Mouse (Mus musculus) limb, embryonic 15.5 days (tissue): ENCODE results near the gene Tbc1d2b. TPM values are rescaled to one million over a fixed set of nuclear protein-coding genes. Genes with fewer than 3 reads are reported as not detected.

Experiments used
- ATAC-seq: fragments of 200-750 bp; cut with Nextera tagmentation; 2 replicates; pipeline ENCODE4 v1.8.0; 2017; ENCODE audit warnings: low read depth, moderate TSS enrichment; ENCODE audit not compliant: insufficient number of reproducible peaks, low FRiP score, low TSS enrichment
- H3K27ac ChIP-seq: fragments of 300-500 bp; sonication (generic); 2 replicates; pipeline ENCODE4 v1.5.1; 2015; ENCODE audit warnings: moderate library complexity, mild to moderate bottlenecking, inconsistent platforms
- H3K27me3 ChIP-seq: fragments of 300-500 bp; sonication (generic); 2 replicates; pipeline ENCODE4 v1.6.1; 2015; ENCODE audit warnings: inconsistent platforms
- H3K36me3 ChIP-seq: fragments of 300-500 bp; sonication (generic); 2 replicates; pipeline ENCODE4 v1.6.1; 2015; ENCODE audit warnings: inconsistent platforms
- H3K4me1 ChIP-seq: fragments of 300-500 bp; sonication (generic); 2 replicates; pipeline ENCODE4 v1.6.1; 2015; ENCODE audit warnings: inconsistent platforms
- H3K4me2 ChIP-seq: fragments of 300-500 bp; sonication (generic); 2 replicates; pipeline ENCODE4 v1.6.1; 2015; ENCODE audit warnings: mild to moderate bottlenecking, inconsistent platforms
- H3K4me3 ChIP-seq: fragments of 300-500 bp; sonication (generic); 2 replicates; pipeline ENCODE4 v1.5.1; 2015; ENCODE audit warnings: mild to moderate bottlenecking, inconsistent platforms
- H3K9ac ChIP-seq: fragments of 300-500 bp; sonication (generic); 2 replicates; pipeline ENCODE4 v1.6.1; 2015; ENCODE audit warnings: inconsistent platforms
- H3K9me3 ChIP-seq: fragments of 300-500 bp; sonication (generic); 2 replicates; pipeline ENCODE4 v1.6.1; 2016; ENCODE audit warnings: inconsistent platforms
- WGBS: fragments of 180-500 bp; shearing (Covaris S2); methylation state at CpG from one replicate; pipeline ENCODE4 v1.1.7; 2015; 5-methylcytosine and 5-hydroxymethylcytosine counted together
- polyA plus RNA-seq: library from polyadenylated mRNA; unstranded; fragments of >200 nt; fragmentation: Nextera tagmentation; extraction: Ambion mirVana; gene quantifications from 2 replicates; pipeline ENCODE4 v1.2.1, GENCODE M21; 2015

The Tbc1d2b gene
- polyA plus RNA-seq, 1 experiment from 2014 or later, result 16.3 TPM

DNA sequence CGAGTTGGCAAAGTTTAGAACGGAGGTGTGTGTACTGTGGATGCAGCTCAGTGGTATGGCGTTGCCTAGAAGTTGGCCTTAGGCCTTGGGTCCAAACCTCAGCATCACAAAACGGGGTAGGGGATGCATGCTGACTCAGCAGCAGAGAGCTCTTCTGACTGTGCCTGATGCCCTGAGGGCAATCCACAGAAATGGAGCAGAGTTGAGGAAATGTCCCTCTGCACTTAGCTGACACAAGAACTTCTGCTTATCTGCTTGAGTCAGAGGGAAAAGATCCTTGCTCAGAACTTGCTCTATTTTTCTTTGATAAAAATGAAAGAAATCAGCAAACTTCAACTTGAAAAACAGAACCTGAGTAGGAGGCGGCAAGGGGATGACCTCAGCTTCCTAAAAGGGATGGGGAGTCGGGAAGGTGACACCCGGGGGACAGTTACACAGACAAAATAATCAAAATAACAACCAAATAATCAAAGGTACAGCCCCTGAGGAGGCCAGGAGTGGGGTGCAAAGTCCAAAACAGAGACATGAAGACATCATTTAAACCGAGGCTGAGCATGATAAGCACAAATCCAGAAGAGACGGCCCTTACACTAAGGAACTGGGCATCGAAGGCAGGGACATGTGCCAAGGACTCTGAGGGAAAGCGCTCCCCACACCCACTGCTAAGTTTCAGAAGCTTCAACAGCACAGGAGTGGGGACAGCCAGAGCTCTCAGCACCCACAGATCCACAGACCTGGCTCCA is 54.2 kb downstream of the Tbc1d2b start:
- no peaks in the 10 kb centered on the region for H3K27me3 ChIP-seq
- no peak overlapping the region for H3K4me2 ChIP-seq
- no peak overlapping the region for H3K27ac ChIP-seq
- no peak for ATAC-seq
- peaks cover 64% of the 10 kb centered on the region for H3K36me3 ChIP-seq
- H3K4me3 ChIP-seq, result no peak overlapping the region
- 82% methylated on average over 11 of the region's 11 CpGs for WGBS
- no peaks in the 10 kb centered on the region for H3K9me3 ChIP-seq
- no peaks in the 10 kb centered on the region for H3K4me1 ChIP-seq
- H3K9ac ChIP-seq, result no peak overlapping the region

- H3K27me3 ChIP-seq, result no peaks in the 10 kb centered on the region
- H3K4me3 ChIP-seq, result no peak overlapping the region
- no peak overlapping the region for H3K27ac ChIP-seq
- ATAC-seq, result no peak
- no peak overlapping the region for H3K9ac ChIP-seq
- H3K4me1 ChIP-seq, result no peaks in the 10 kb centered on the region
- H3K9me3 ChIP-seq, result no peaks in the 10 kb centered on the region
- H3K4me2 ChIP-seq, result no peak overlapping the region
- 86% methylated on average over 3 of the region's 3 CpGs for whole genome bisulfite sequencing
- peaks cover 60% of the 10 kb centered on the region for H3K36me3 ChIP-seq
Observed at GRCm38 (mm10) chr9:90213127-90213526, 57.5 kb downstream of the Tbc1d2b start.

DNA sequence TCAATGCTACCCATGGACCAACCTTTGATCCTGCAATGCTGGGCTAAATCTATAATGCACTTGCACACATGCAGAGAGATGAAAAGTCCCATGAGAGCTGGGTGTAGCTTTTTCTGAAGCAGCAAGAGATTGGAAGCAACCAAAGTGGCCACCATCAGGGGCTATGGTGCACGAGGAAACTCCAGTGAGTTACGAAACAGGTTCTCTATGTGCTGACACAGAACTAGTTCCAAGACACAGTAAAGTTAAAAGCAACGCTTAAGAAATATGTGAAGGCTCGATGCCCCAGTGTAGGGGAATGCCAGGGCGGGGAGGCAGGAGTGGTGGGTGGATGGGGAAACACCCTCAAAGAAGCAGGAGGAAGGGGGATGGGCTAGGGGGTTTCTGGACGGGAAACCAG is 61.9 kb downstream of the Tbc1d2b start:
- H3K36me3 ChIP-seq, result peaks cover 75% of the 10 kb centered on the region
- ATAC-seq, result no peak

GRCm38 (mm10) chr9:90207808-90208207 is 62.8 kb downstream of the Tbc1d2b start:
- Histone ChIP-seq H3K4me3 (no peak overlapping the region), H3K4me2 (no peak overlapping the region), H3K9ac (no peak overlapping the region), H3K27me3 (no peaks in the 10 kb centered on the region), H3K36me3 (peaks cover 74% of the 10 kb centered on the region), H3K9me3 (no peaks in the 10 kb centered on the region), H3K27ac (no peak overlapping the region), H3K4me1 (no peaks in the 10 kb centered on the region)
- 65% methylated on average over 8 of the region's 8 CpGs for WGBS
- ATAC-seq, result no peak

More for the DNA sequence above, 61.9 kb downstream of the Tbc1d2b start:
- H3K27me3 ChIP-seq, result no peaks in the 10 kb centered on the region
- no peak overlapping the region for H3K4me2 ChIP-seq
- 79% methylated on average over 6 of the region's 6 CpGs for WGBS
- H3K4me1 ChIP-seq, result no peaks in the 10 kb centered on the region
- H3K9me3 ChIP-seq, result no peaks in the 10 kb centered on the region
- no peak overlapping the region for H3K4me3 ChIP-seq
- H3K9ac ChIP-seq, result no peak overlapping the region
- no peak overlapping the region for H3K27ac ChIP-seq

- no peak for ATAC-seq
- H3K27me3 ChIP-seq, result no peaks in the 10 kb centered on the region
- H3K9ac ChIP-seq, result no peak overlapping the region
- peaks cover 70% of the 10 kb centered on the region for H3K36me3 ChIP-seq
- 46% methylated on average over 2 of the region's 2 CpGs for WGBS
- H3K9me3 ChIP-seq, result no peaks in the 10 kb centered on the region
- no peak overlapping the region for H3K4me3 ChIP-seq
- H3K4me1 ChIP-seq, result no peaks in the 10 kb centered on the region
- no peak overlapping the region for H3K27ac ChIP-seq
- H3K4me2 ChIP-seq, result no peak overlapping the region
Observed at GRCm38 (mm10) chr9:90206500-90206899, 64.1 kb downstream of the Tbc1d2b start.

- H3K27ac ChIP-seq, result no peak overlapping the region
- no peak overlapping the region for H3K4me2 ChIP-seq
- H3K4me3 ChIP-seq, result no peak overlapping the region
- H3K9me3 ChIP-seq, result no peaks in the 10 kb centered on the region
- peaks cover 74% of the 10 kb centered on the region for H3K36me3 ChIP-seq
- no peaks in the 10 kb centered on the region for H3K27me3 ChIP-seq
- ATAC-seq, result no peak
- no peak overlapping the region for H3K9ac ChIP-seq
- H3K4me1 ChIP-seq, result no peaks in the 10 kb centered on the region
- WGBS, result 66% methylated on average over 8 of the region's 8 CpGs
Observed at GRCm38 (mm10) chr9:90204396-90204915, 66.1 kb downstream of the Tbc1d2b start.

- WGBS, result 66% methylated on average over 5 of the region's 5 CpGs
- Histone ChIP-seq H3K4me3 (no peak overlapping the region), H3K36me3 (peaks cover 70% of the 10 kb centered on the region), H3K9me3 (no peaks in the 10 kb centered on the region), H3K27ac (no peak overlapping the region), H3K4me2 (no peak overlapping the region), H3K4me1 (peaks cover 5% of the 10 kb centered on the region; the same call in 1 of the 2 replicates), H3K9ac (no peak overlapping the region), H3K27me3 (no peaks in the 10 kb centered on the region)
- no peak for ATAC-seq
Observed at GRCm38 (mm10) chr9:90203233-90203632, 67.4 kb downstream of the Tbc1d2b start.

DNA sequence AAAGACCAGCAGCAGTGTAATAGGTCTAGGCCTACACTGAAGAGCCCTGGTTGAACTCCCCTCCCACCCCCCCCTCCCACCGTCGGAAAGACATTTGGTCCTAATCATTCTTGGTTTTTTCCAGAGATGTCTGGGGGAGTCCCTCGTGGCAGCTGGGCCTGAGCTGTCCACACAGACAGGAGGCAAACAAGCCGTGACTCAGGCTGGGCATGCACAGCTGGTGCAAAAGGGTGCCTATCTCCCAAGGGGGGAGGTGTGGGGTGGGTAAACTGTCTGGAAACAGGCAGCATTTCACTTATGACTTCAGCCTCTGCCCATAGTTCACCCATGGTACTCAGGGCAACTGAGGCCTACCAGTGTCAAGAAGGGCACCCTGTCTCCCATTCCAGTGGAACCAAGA is 69.1 kb downstream of the Tbc1d2b start:
- Histone ChIP-seq H3K4me3 (no peak overlapping the region), H3K4me2 (no peak overlapping the region), H3K4me1 (peaks cover 5% of the 10 kb centered on the region; the same call in 1 of the 2 replicates), H3K27me3 (no peaks in the 10 kb centered on the region), H3K27ac (no peak overlapping the region), H3K9ac (no peak overlapping the region), H3K36me3 (peaks cover 58% of the 10 kb centered on the region), H3K9me3 (no peaks in the 10 kb centered on the region)
- 41% methylated on average over 4 of the region's 4 CpGs for WGBS
- ATAC-seq, result no peak

GRCm38 (mm10) chr9:90201096-90201495 is 69.5 kb downstream of the Tbc1d2b start:
- H3K9ac ChIP-seq, result no peak overlapping the region
- no peaks in the 10 kb centered on the region for H3K9me3 ChIP-seq
- peaks cover 55% of the 10 kb centered on the region for H3K36me3 ChIP-seq
- ATAC-seq, result no peak
- H3K4me2 ChIP-seq, result no peak overlapping the region
- no peaks in the 10 kb centered on the region for H3K27me3 ChIP-seq
- no peak overlapping the region for H3K4me3 ChIP-seq
- H3K27ac ChIP-seq, result no peak overlapping the region
- H3K4me1 ChIP-seq, result peaks cover 5% of the 10 kb centered on the region; the same call in 1 of the 2 replicates
- WGBS, result 87% methylated on average over 7 of the region's 7 CpGs

GRCm38 (mm10) chr9:90200501-90200900 is 70.1 kb downstream of the Tbc1d2b start:
- Histone ChIP-seq H3K4me3 (no peak overlapping the region), H3K4me1 (peaks cover 5% of the 10 kb centered on the region; the same call in 1 of the 2 replicates), H3K27ac (no peak overlapping the region), H3K36me3 (peaks cover 55% of the 10 kb centered on the region), H3K27me3 (no peaks in the 10 kb centered on the region), H3K9me3 (no peaks in the 10 kb centered on the region), H3K4me2 (no peak overlapping the region), H3K9ac (no peak overlapping the region)
- WGBS, result 95% methylated on average over 4 of the region's 4 CpGs
- no peak for ATAC-seq

DNA sequence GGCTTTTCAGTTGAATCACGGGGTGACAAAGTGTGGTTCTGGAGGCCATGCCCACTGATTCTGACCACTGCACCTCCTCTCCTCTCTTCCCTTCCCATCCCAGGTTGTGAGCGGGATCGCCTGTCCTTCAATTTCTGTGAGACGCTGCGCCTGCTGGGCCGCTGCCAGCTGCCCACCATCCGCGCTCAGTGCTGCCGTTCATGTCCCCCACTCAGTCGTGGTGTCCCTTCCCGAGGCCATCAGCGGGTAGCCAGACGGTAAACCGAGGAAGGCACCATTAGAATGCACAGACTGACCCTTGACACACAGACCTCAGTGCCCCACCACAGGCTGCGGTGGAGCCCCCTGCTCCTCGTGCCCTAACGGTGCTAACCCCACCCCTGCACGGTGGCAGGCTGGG is 71.0 kb downstream of the Tbc1d2b start:
- H3K9me3 ChIP-seq, result no peaks in the 10 kb centered on the region
- ATAC-seq, result no peak
- no peak overlapping the region for H3K9ac ChIP-seq
- peaks cover 5% of the 10 kb centered on the region; the same call in 1 of the 2 replicates for H3K4me1 ChIP-seq
- H3K27me3 ChIP-seq, result no peaks in the 10 kb centered on the region
- no peak overlapping the region for H3K4me2 ChIP-seq
- H3K4me3 ChIP-seq, result no peak overlapping the region
- WGBS, result 94% methylated on average over 18 of the region's 18 CpGs
- H3K27ac ChIP-seq, result no peak overlapping the region
- H3K36me3 ChIP-seq, result peaks cover 55% of the 10 kb centered on the region

GRCm38 (mm10) chr9:90198531-90199449 is 71.8 kb downstream of the Tbc1d2b start:
- Histone ChIP-seq H3K4me2 (no peak overlapping the region), H3K9ac (no peak overlapping the region), H3K27ac (peak overlapping the region; percentile 17; the same call in 1 of the 2 replicates), H3K4me3 (no peak overlapping the region), H3K36me3 (peaks cover 55% of the 10 kb centered on the region), H3K4me1 (peaks cover 5% of the 10 kb centered on the region; the same call in 1 of the 2 replicates), H3K9me3 (no peaks in the 10 kb centered on the region), H3K27me3 (no peaks in the 10 kb centered on the region)
- ATAC-seq, result no peak
- WGBS, result 60% methylated on average over 10 of the region's 10 CpGs
